Mouse (Mus musculus): ENCODE measurements at regions not wholly inside any gene's neighbourhood (a gene's known extent, or its start where the extent isn't known, plus 50 kb on each side); places are given as distances from the start of the nearest gene placed in this dataset.

- Histone ChIP-seq H3K27ac (ENCODE audit: insufficient read depth, low read depth, low read length, poor library complexity, severe bottlenecking) (no peak overlapping the region), H3K4me3 (ENCODE audit: insufficient read depth in 1 of 2, low read depth in 1 of 2, low read length in 2 of 2, poor library complexity in 1 of 2, severe bottlenecking in 1 of 2) (no peak overlapping the region), H3K4me1 (ENCODE audit: control insufficient read depth in 2 of 2, insufficient read depth in 2 of 2, low read length in 2 of 2, poor library complexity in 1 of 2) (no peaks in the 10 kb centered on the region), H3K9me3 (ENCODE audit: control insufficient read depth, insufficient read depth, low read depth, low read length) (no peaks in the 10 kb centered on the region), H3K9ac (ENCODE audit: insufficient read depth, low read depth, low read length, poor library complexity, severe bottlenecking) (no peak overlapping the region), H3K36me3 (ENCODE audit: control insufficient read depth, insufficient read depth, low read length, poor library complexity, severe bottlenecking) (no peaks in the 10 kb centered on the region)
- in situ Hi-C loops (cut with MboI; ENCODE audit: low sequenced_read_pairs in 2 of 2, unreplicated experiment in 2 of 2): no loop called here
- DNase-seq (ENCODE audit: low read depth, low spot score): no peak
- TF ChIP-seq CHD2 (IDR thresholded peaks at IDR 0.05; ENCODE audit: low read depth, low read length): no peak
- TF ChIP-seq HCFC1 (IDR thresholded peaks at IDR 0.05; ENCODE audit: borderline replicate concordance, insufficient read depth, low read length): no peak
- no peak for TF ChIP-seq MAFK (IDR thresholded peaks at IDR 0.05; ENCODE audit: insufficient read depth, low read depth, low read length)
- TF ChIP-seq ZNF384 (IDR thresholded peaks at IDR 0.05; ENCODE audit: low read depth, low read length): no peak
- no peak for TF ChIP-seq ZC3H11A (IDR thresholded peaks at IDR 0.05; ENCODE audit: borderline replicate concordance, low read depth, low read length)
Measured at GRCm38 (mm10) chr3:21986164-21986892, 90.1 kb upstream of the Tbl1xr1 start.

DNA sequence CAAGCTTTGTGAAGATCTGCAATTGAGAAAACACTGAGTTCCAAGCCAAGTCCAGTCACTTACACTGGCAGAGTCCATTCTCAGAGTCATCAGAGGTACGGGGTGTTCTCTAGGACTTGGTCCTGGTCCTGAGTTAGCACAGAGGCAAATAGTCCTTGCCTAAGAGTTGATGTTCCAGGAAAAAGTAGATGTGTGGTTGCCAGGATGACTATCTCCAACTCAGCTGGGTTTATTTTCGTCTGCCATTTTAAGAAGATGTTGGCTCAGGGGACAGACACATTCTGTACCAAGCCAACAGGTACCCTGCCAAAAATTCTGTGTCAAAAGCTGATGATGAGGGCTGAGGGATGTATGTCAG lies 89.6 kb upstream of the Tbl1xr1 start:
- no peak for DNase-seq (ENCODE audit: low read depth, low spot score)
- Histone ChIP-seq H3K4me1 (ENCODE audit: control insufficient read depth in 2 of 2, insufficient read depth in 2 of 2, low read length in 2 of 2, poor library complexity in 1 of 2) (no peaks in the 10 kb centered on the region), H3K4me3 (ENCODE audit: insufficient read depth in 1 of 2, low read depth in 1 of 2, low read length in 2 of 2, poor library complexity in 1 of 2, severe bottlenecking in 1 of 2) (no peak overlapping the region), H3K27ac (ENCODE audit: insufficient read depth, low read depth, low read length, poor library complexity, severe bottlenecking) (no peak overlapping the region), H3K9ac (ENCODE audit: insufficient read depth, low read depth, low read length, poor library complexity, severe bottlenecking) (no peak overlapping the region), H3K36me3 (ENCODE audit: control insufficient read depth, insufficient read depth, low read length, poor library complexity, severe bottlenecking) (no peaks in the 10 kb centered on the region), H3K9me3 (ENCODE audit: control insufficient read depth, insufficient read depth, low read depth, low read length) (no peaks in the 10 kb centered on the region)
- TF ChIP-seq ZNF384 (IDR thresholded peaks at IDR 0.05; ENCODE audit: low read depth, low read length): no peak
- TF ChIP-seq ZC3H11A (IDR thresholded peaks at IDR 0.05; ENCODE audit: borderline replicate concordance, low read depth, low read length): no peak
- no peak for TF ChIP-seq HCFC1 (IDR thresholded peaks at IDR 0.05; ENCODE audit: borderline replicate concordance, insufficient read depth, low read length)
- TF ChIP-seq CHD2 (IDR thresholded peaks at IDR 0.05; ENCODE audit: low read depth, low read length): no peak
- no peak for TF ChIP-seq MAFK (IDR thresholded peaks at IDR 0.05; ENCODE audit: insufficient read depth, low read depth, low read length)
- in situ Hi-C loops (cut with MboI; ENCODE audit: low sequenced_read_pairs in 2 of 2, unreplicated experiment in 2 of 2): no loop called here

GRCm38 (mm10) chr3:21987455-21988009 lies 88.9 kb upstream of the Tbl1xr1 start:
- in situ Hi-C loops (cut with MboI; ENCODE audit: low sequenced_read_pairs in 2 of 2, unreplicated experiment in 2 of 2): no loop called here
- H3K9ac ChIP-seq (ENCODE audit: insufficient read depth, low read depth, low read length, poor library complexity, severe bottlenecking): no peak overlapping the region
- no peaks in the 10 kb centered on the region for H3K9me3 ChIP-seq (ENCODE audit: control insufficient read depth, insufficient read depth, low read depth, low read length)
- no peak overlapping the region for H3K27ac ChIP-seq (ENCODE audit: insufficient read depth, low read depth, low read length, poor library complexity, severe bottlenecking)
- H3K4me1 ChIP-seq (ENCODE audit: control insufficient read depth in 2 of 2, insufficient read depth in 2 of 2, low read length in 2 of 2, poor library complexity in 1 of 2): no peaks in the 10 kb centered on the region
- TF ChIP-seq ZNF384 (IDR thresholded peaks at IDR 0.05; ENCODE audit: low read depth, low read length): no peak
- no peak for DNase-seq (ENCODE audit: low read depth, low spot score)
- H3K4me3 ChIP-seq (ENCODE audit: insufficient read depth in 1 of 2, low read depth in 1 of 2, low read length in 2 of 2, poor library complexity in 1 of 2, severe bottlenecking in 1 of 2): no peak overlapping the region
- no peaks in the 10 kb centered on the region for H3K36me3 ChIP-seq (ENCODE audit: control insufficient read depth, insufficient read depth, low read length, poor library complexity, severe bottlenecking)

DNA sequence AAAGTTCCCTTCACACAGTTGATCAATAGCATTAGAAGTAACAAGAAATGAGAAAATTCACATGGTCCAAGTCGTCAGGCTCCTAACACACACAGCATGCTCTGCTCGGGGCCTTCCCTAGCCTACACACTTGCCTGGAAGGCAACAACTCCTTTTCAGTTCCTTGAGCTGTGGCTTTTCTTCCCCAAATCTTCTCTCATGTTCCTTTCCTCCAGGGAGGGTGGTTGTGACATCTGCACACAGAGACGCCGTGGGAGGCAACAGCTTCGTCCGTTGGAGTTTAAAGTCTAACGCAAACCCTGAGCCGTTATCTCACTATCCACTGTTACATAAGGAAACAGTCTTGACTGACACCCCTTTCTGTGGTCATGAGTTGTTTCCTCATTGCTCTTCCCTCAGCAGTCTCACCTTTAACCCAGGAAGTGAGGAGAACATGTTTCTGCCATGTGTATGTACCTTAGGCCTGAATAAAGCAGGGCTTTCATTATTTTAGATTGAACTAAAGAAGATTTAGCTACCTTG lies 88.4 kb upstream of the Tbl1xr1 start:
- in situ Hi-C loops (cut with MboI; ENCODE audit: low sequenced_read_pairs in 2 of 2, unreplicated experiment in 2 of 2): no loop called here
- TF ChIP-seq MAFK (IDR thresholded peaks at IDR 0.05; ENCODE audit: insufficient read depth, low read depth, low read length): no peak
- no peak for TF ChIP-seq CHD2 (IDR thresholded peaks at IDR 0.05; ENCODE audit: low read depth, low read length)
- TF ChIP-seq ZC3H11A (IDR thresholded peaks at IDR 0.05; ENCODE audit: borderline replicate concordance, low read depth, low read length): no peak
- TF ChIP-seq ZNF384 (IDR thresholded peaks at IDR 0.05; ENCODE audit: low read depth, low read length): no peak
- no peak for TF ChIP-seq HCFC1 (IDR thresholded peaks at IDR 0.05; ENCODE audit: borderline replicate concordance, insufficient read depth, low read length)
- Histone ChIP-seq H3K27ac (ENCODE audit: insufficient read depth, low read depth, low read length, poor library complexity, severe bottlenecking) (no peak overlapping the region), H3K9ac (ENCODE audit: insufficient read depth, low read depth, low read length, poor library complexity, severe bottlenecking) (no peak overlapping the region), H3K36me3 (ENCODE audit: control insufficient read depth, insufficient read depth, low read length, poor library complexity, severe bottlenecking) (no peaks in the 10 kb centered on the region), H3K4me3 (ENCODE audit: insufficient read depth in 1 of 2, low read depth in 1 of 2, low read length in 2 of 2, poor library complexity in 1 of 2, severe bottlenecking in 1 of 2) (no peak overlapping the region), H3K9me3 (ENCODE audit: control insufficient read depth, insufficient read depth, low read depth, low read length) (no peaks in the 10 kb centered on the region), H3K4me1 (ENCODE audit: control insufficient read depth in 2 of 2, insufficient read depth in 2 of 2, low read length in 2 of 2, poor library complexity in 1 of 2) (no peaks in the 10 kb centered on the region)
- no peak for DNase-seq (ENCODE audit: low read depth, low spot score)

Measured in ES-E14 (cell line).